Mouse (Mus musculus): ENCODE measurements around the gene Aplf. TPM values are rescaled to one million over a fixed set of nuclear protein-coding genes. Genes with fewer than 3 reads are reported as not detected.
"Not testable (repeated sequence)": the region's sequence is repeated elsewhere in the genome, so short reads cannot be mapped to it uniquely, and the experiment has no call there.

The Aplf gene
- polyA plus RNA-seq, 1 experiment = not detected

- Histone ChIP-seq H3K27ac (ENCODE audit: insufficient read depth, low read depth, low read length) (no peak overlapping the region), H3K4me3 (ENCODE audit: insufficient read depth, low read depth, low read length) (no peak overlapping the region), H3K4me1 (ENCODE audit: control insufficient read depth, insufficient read depth, low read length) (no peaks in the 10 kb centered on the region)
- WGBS = 96% methylated on average over 9 of the region's 9 CpGs
- no peak for TF ChIP-seq CTCF (IDR thresholded peaks at IDR 0.05; ENCODE audit: insufficient read depth, low read depth, low read length)
- no peak for TF ChIP-seq POLR2A (IDR thresholded peaks at IDR 0.05; ENCODE audit: insufficient read depth, low read depth, low read length)
Observed at GRCm38 (mm10) chr6:87652670-87653069, 19.3 kb downstream of the Aplf start.

DNA sequence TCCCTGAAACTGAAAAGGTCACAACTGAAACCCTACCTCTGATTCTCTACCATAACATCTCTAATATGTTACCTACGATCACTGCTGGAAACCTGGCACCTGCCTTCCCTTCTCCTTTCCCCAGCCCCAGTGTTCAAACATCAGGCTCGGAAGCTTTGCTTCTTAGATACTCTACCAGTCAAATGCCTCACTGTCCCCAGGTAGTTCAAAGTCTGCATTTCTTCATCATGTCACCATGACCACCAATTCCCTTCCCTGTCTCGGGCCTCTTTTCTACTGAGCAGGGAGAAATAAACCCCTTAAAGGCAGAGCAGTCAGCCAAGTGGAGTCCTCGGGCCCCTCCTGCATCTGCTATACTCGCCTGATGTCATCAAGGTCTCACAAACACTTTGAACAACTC lies 20.2 kb downstream of the Aplf start:
- no peak overlapping the region for H3K27ac ChIP-seq (ENCODE audit: insufficient read depth, low read depth, low read length)
- TF ChIP-seq POLR2A (IDR thresholded peaks at IDR 0.05; ENCODE audit: insufficient read depth, low read depth, low read length) (no peak), CTCF (IDR thresholded peaks at IDR 0.05; ENCODE audit: insufficient read depth, low read depth, low read length) (no peak)
- H3K4me3 ChIP-seq (ENCODE audit: insufficient read depth, low read depth, low read length) = no peak overlapping the region
- 95% methylated on average over 5 of the region's 5 CpGs for WGBS
- H3K4me1 ChIP-seq (ENCODE audit: control insufficient read depth, insufficient read depth, low read length) = no peaks in the 10 kb centered on the region

DNA sequence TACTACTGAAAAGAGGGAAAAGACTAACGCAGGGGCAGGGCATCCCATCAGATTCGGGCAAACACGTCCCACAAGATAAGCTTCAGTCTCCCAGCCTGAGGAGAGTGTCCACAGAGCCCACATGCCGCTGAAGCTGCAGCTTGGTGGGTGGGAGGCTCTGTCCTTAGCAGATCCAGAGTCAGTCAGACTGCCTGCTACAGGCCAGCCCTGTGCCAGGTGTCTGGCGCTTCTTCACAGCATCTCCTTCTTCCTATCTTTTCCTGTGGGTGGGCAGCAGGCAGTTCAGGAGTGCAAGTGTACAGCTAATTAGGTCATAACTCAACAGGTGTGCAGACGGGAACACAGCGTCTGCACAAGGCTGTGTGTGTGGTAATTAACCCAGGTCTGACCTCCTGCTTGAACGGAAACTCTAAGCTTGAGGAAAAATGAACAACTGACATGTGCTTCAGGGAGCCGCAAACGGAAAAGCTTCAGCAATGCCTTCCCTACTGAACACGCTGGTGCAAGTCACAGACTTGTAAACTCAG lies 33.8 kb downstream of the Aplf start:
- 62% methylated on average over 11 of the region's 11 CpGs for WGBS
- Histone ChIP-seq H3K27ac (ENCODE audit: insufficient read depth, low read depth, low read length) (no peak overlapping the region), H3K4me3 (ENCODE audit: insufficient read depth, low read depth, low read length) (no peak overlapping the region), H3K4me1 (ENCODE audit: control insufficient read depth, insufficient read depth, low read length) (peaks cover 8% of the 10 kb centered on the region; the same call in 1 of the 2 replicates)
- TF ChIP-seq POLR2A (IDR thresholded peaks at IDR 0.05; ENCODE audit: insufficient read depth, low read depth, low read length) = no peak
- TF ChIP-seq CTCF (IDR thresholded peaks at IDR 0.05; ENCODE audit: insufficient read depth, low read depth, low read length) = no peak

DNA sequence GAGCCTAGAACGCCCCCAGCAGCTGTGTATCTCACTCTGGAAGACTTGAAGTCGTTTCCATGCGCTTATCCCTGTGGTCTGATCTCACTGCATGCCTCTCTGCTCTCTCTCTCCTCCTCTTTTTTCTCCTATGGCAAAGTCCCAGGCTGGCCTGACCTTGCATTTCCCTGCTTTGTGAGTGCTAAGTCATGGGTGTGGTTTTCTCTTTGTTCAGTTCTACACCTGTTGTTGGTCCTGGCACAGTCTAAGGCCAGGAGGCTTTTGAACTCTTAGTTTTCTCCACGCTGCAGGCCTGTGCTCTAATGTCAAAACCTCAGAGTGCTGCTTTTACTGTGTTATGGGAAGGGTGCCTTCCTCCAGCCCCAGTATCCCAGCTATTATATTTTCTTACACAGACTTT lies 39.8 kb downstream of the Aplf start:
- WGBS = 80% methylated on average over 4 of the region's 4 CpGs
- no peak overlapping the region for H3K4me3 ChIP-seq (ENCODE audit: insufficient read depth, low read depth, low read length)
- H3K27ac ChIP-seq (ENCODE audit: insufficient read depth, low read depth, low read length) = no peak overlapping the region
- TF ChIP-seq CTCF (IDR thresholded peaks at IDR 0.05; ENCODE audit: insufficient read depth, low read depth, low read length) = no peak
- no peak for TF ChIP-seq POLR2A (IDR thresholded peaks at IDR 0.05; ENCODE audit: insufficient read depth, low read depth, low read length)
- H3K4me1 ChIP-seq (ENCODE audit: control insufficient read depth, insufficient read depth, low read length) = 0 out of 2 replicates have a peak, but pooled peaks cover 2% of the 10 kb centered on the region

DNA sequence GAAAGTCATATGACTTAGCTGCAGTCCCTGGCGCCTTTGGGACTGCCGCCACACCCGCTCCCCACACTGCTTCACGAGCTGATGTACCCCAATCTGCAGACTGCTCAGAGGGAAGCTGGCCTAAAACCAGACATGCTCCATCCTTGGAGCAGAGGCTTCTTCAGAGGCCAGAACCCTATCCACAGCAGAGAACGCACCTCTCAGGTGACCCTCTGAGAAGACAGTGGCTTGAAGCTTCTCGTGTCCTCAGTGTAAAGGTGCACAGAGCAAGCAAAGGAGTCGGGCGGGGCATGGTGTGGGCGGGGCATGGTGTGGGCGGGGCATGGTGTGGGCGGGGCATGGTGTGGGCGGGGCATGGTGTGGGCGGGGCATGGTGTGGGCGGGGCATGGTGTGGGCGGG lies 43.1 kb downstream of the Aplf start:
- H3K4me3 ChIP-seq (ENCODE audit: insufficient read depth, low read depth, low read length) = not testable (repeated sequence)

GRCm38 (mm10) chr6:87623151-87623550 lies 48.8 kb downstream of the Aplf start:
- Histone ChIP-seq H3K4me3 (ENCODE audit: insufficient read depth, low read depth, low read length) (no peak overlapping the region), H3K27ac (ENCODE audit: insufficient read depth, low read depth, low read length) (no peak overlapping the region), H3K4me1 (ENCODE audit: control insufficient read depth, insufficient read depth, low read length) (peaks cover 2% of the 10 kb centered on the region)
- WGBS = 98% methylated on average over 3 of the region's 3 CpGs
- TF ChIP-seq CTCF (IDR thresholded peaks at IDR 0.05; ENCODE audit: insufficient read depth, low read depth, low read length) (no peak), POLR2A (IDR thresholded peaks at IDR 0.05; ENCODE audit: insufficient read depth, low read depth, low read length) (no peak)

More for the DNA sequence above, 43.1 kb downstream of the Aplf start:
- not testable (repeated sequence) for H3K4me1 ChIP-seq (ENCODE audit: control insufficient read depth, insufficient read depth, low read length); H3K27ac ChIP-seq (ENCODE audit: insufficient read depth, low read depth, low read length)
- 78% methylated on average over 15 of the region's 15 CpGs for WGBS

GRCm38 (mm10) chr6:87621281-87621680 lies 50.7 kb downstream of the Aplf start:
- Histone ChIP-seq H3K4me3 (ENCODE audit: insufficient read depth, low read depth, low read length) (no peak overlapping the region), H3K4me1 (ENCODE audit: control insufficient read depth, insufficient read depth, low read length) (peaks cover 2% of the 10 kb centered on the region), H3K27ac (ENCODE audit: insufficient read depth, low read depth, low read length) (no peak overlapping the region)
- whole genome bisulfite sequencing = 39% methylated on average over 3 of the region's 3 CpGs
- no peak for TF ChIP-seq POLR2A (IDR thresholded peaks at IDR 0.05; ENCODE audit: insufficient read depth, low read depth, low read length)
- no peak for TF ChIP-seq CTCF (IDR thresholded peaks at IDR 0.05; ENCODE audit: insufficient read depth, low read depth, low read length)

DNA sequence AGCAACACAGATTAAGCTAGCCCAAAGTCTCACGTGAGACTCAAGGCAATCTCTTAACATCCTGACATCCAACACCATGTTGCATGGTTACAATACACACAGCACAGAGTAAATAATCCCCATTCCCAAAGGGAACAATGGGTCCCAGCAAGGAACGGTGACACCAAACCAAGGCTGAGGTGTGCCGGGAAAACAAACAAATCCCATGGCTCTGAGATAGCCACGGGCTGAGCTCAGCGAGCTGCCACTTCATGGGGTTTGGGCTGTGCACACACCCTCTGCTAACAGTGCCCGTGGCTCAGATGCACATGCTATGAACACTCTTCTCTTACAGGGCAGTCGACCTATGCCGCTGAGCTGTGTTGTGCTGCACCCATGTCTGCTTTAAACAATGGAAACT lies 54.0 kb downstream of the Aplf start:
- 81% methylated on average over 8 of the region's 8 CpGs for WGBS
- TF ChIP-seq POLR2A (IDR thresholded peaks at IDR 0.05; ENCODE audit: insufficient read depth, low read depth, low read length) = no peak
- no peak for TF ChIP-seq CTCF (IDR thresholded peaks at IDR 0.05; ENCODE audit: insufficient read depth, low read depth, low read length)
- no peak overlapping the region for H3K4me3 ChIP-seq (ENCODE audit: insufficient read depth, low read depth, low read length)

DNA sequence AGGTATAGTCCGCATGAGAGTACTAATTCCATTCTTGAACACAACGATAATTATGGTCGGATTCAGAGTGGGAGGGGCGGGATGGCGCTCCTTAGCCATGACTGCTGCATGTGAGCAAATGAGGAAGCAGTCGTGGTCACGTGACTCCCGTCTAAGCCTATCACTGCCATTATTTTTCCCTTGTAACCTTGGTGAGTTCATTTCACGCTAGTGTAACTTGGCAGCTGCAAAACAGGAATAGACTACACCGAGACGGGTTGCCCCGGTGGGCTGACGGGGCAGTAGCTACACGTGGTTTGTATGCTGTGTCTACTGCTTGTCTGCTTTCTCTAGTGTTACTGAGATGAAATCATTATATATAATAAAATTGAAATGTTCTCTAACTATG lies 56.3 kb downstream of the Aplf start:
- H3K4me1 ChIP-seq (ENCODE audit: control insufficient read depth, insufficient read depth, low read length) = no peaks in the 10 kb centered on the region
- WGBS = 68% methylated on average over 14 of the region's 14 CpGs
- no peak for TF ChIP-seq POLR2A (IDR thresholded peaks at IDR 0.05; ENCODE audit: insufficient read depth, low read depth, low read length)
- TF ChIP-seq CTCF (IDR thresholded peaks at IDR 0.05; ENCODE audit: insufficient read depth, low read depth, low read length) = no peak
- no peak overlapping the region for H3K4me3 ChIP-seq (ENCODE audit: insufficient read depth, low read depth, low read length)
- H3K27ac ChIP-seq (ENCODE audit: insufficient read depth, low read depth, low read length) = no peak overlapping the region

More for the DNA sequence above, 54.0 kb downstream of the Aplf start:
- Histone ChIP-seq H3K27ac (ENCODE audit: insufficient read depth, low read depth, low read length) (no peak overlapping the region), H3K4me1 (ENCODE audit: control insufficient read depth, insufficient read depth, low read length) (peaks cover 2% of the 10 kb centered on the region)

All from olfactory bulb, adult 2 months (tissue).